Comparison of ENCODE assay signal across 12 mouse cellular contexts in the genomic region with DNA sequence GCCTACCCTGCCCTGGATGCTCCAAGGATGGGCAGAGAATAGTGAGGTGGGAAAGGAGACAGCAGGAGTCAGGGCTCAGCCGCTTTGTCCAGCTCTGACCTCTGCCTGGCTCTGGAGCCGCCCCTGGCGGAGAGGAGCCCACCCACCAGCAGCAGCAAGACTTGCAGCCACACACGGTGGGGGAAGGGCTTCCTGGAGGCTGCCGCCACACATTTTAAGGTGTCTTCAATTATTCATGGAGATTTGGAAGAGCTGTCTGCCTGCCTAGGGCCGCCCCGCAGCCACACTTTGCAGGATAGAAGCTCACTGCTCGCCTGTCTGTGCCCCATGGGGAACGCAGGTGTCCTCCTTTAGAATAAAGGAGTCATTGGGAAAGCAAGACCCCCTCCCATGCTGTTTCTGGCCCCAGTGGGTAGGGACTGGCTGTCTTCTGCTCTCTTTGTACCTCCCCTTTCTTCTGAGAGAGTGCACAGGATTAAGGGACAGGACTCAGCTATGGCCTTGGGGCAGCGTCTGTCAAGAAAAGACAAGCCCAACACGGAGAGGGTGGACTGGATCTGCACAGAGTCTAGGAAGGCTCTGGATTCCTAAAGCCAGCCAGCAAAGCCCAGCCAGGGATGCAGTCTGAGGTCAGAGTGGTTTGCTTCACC.
A peak's percentile ranks its signal among the peaks of the same experiment; 100 is the strongest.
DNase-seq lines count a peak whose midpoint lies in the region; ATAC-seq lines count a peak whose summit lies in the region.
"Had no signal": no experiment of that assay in that cellular context is flagged by ENCODE, and none has a peak within 500 bp of the region (broad histone marks: within the 10 kb centered on the region; RNA-seq: fewer than 3 reads in every experiment).

No protein-coding gene starts in this region.

- no peaks in the 10 kb centered on the region for H3K36me3 ChIP-seq in hindbrain, embryonic 11.5 days (ENCODE audit: control insufficient read depth, insufficient read depth, low read length)
- no peaks in the 10 kb centered on the region for H3K36me3 ChIP-seq in midbrain, embryonic 14.5 days (ENCODE audit: control insufficient read depth, insufficient read depth, low read length)
- H3K36me3 ChIP-seq: heart, embryonic 12.5 days; liver, embryonic 12.5 days had no signal

- peak; percentile 20 for DNase-seq in 3T3-L1 (ENCODE audit: low read depth, low spot score)
- peak; percentile 72 for DNase-seq in embryo, embryonic 10.5 days (ENCODE audit: low spot score)
- DNase-seq in hindbrain, embryonic 11.5 days (ENCODE audit: low spot score), result peak; percentile 54
- DNase-seq in midbrain, embryonic 14.5 days, result peak; percentile 82
- DNase-seq in cerebellum, adult 9-10 months, result no peak
- no peak for DNase-seq in adrenal gland, adult 8-10 months
- no peak for DNase-seq in thymus, postnatal 36 days
- no peak for DNase-seq in heart, adult 11 months
- DNase-seq: cerebellum, adult 2 months; kidney, adult 8-10 months had no signal

- H3K27ac ChIP-seq in hindbrain, embryonic 11.5 days (ENCODE audit: low read depth, low read length), result peak overlapping the region; percentile 54; the same call in 1 of the 2 replicates
- H3K27ac ChIP-seq in midbrain, embryonic 14.5 days (replicated peaks; ENCODE audit: low read depth, low read length), result peak overlapping the region; percentile 81
- H3K27ac ChIP-seq: liver, embryonic 12.5 days had no signal

- H3K9me3 ChIP-seq in hindbrain, embryonic 11.5 days (ENCODE audit: control insufficient read depth, low read length), result no peaks in the 10 kb centered on the region
- H3K9me3 ChIP-seq in midbrain, embryonic 14.5 days (ENCODE audit: control insufficient read depth, low read length), result no peaks in the 10 kb centered on the region
- H3K9me3 ChIP-seq: heart, embryonic 12.5 days; liver, embryonic 12.5 days had no signal

- no peak overlapping the region for H3K4me2 ChIP-seq in hindbrain, embryonic 11.5 days (replicated peaks; ENCODE audit: low read depth, low read length)
- peak overlapping the region; percentile 5; the same call in 1 of the 2 replicates for H3K4me2 ChIP-seq in midbrain, embryonic 14.5 days (ENCODE audit: low read length)
- H3K4me2 ChIP-seq: heart, embryonic 12.5 days; liver, embryonic 12.5 days had no signal

- H3K4me1 ChIP-seq in hindbrain, embryonic 11.5 days (replicated peaks; ENCODE audit: control insufficient read depth, insufficient read depth, low read length), result peaks cover 15% of the 10 kb centered on the region
- peaks cover 34% of the 10 kb centered on the region for H3K4me1 ChIP-seq in midbrain, embryonic 14.5 days (ENCODE audit: control insufficient read depth, insufficient read depth, low read length)
- H3K4me1 ChIP-seq: liver, embryonic 12.5 days had no signal

- ATAC-seq in hindbrain, embryonic 11.5 days (ENCODE audit: low FRiP score), result peak; percentile 62
- peak; percentile 66; the same call in 1 of the 2 replicates for ATAC-seq in midbrain, embryonic 14.5 days (ENCODE audit: low FRiP score, low TSS enrichment)
- ATAC-seq: liver, embryonic 12.5 days had no signal

- 2% methylated on average over 11 of the region's 11 CpGs for WGBS in hindbrain, embryonic 11.5 days
- under 1% methylated on average over 11 of the region's 11 CpGs for WGBS in midbrain, embryonic 14.5 days

- no peaks in the 10 kb centered on the region for H3K27me3 ChIP-seq in hindbrain, embryonic 11.5 days (ENCODE audit: control insufficient read depth, insufficient read depth, low read length)
- H3K27me3 ChIP-seq in midbrain, embryonic 14.5 days (ENCODE audit: control insufficient read depth, insufficient read depth, low read length), result no peaks in the 10 kb centered on the region

- no peak overlapping the region for H3K4me3 ChIP-seq in hindbrain, embryonic 11.5 days (ENCODE audit: low read depth, low read length)
- no peak overlapping the region for H3K4me3 ChIP-seq in midbrain, embryonic 14.5 days (replicated peaks; ENCODE audit: low read depth, low read length)
- H3K4me3 ChIP-seq: heart, embryonic 12.5 days; liver, embryonic 12.5 days had no signal

- peak overlapping the region; percentile 16; the same call in 1 of the 2 replicates for H3K9ac ChIP-seq in hindbrain, embryonic 11.5 days (ENCODE audit: low read depth, low read length)
- H3K9ac ChIP-seq in midbrain, embryonic 14.5 days (replicated peaks; ENCODE audit: low read length), result peak overlapping the region; percentile 17
- H3K9ac ChIP-seq: heart, embryonic 12.5 days; liver, embryonic 12.5 days had no signal

Comparison
In these comparisons a context has a peak if more than half of its experiments do, and no peak if none do; other contexts are left out.
1. DNase-seq: peak in 3T3-L1 (single experiment), embryo, embryonic 10.5 days (single experiment), hindbrain, embryonic 11.5 days (single experiment) and midbrain, embryonic 14.5 days (single experiment); none in cerebellum, adult 9-10 months (single experiment), adrenal gland, adult 8-10 months (single experiment), thymus, postnatal 36 days (0 of 2) and heart, adult 11 months (single experiment).